Mouse (Mus musculus): ENCODE measurements around the gene Adipoq.

DNA sequence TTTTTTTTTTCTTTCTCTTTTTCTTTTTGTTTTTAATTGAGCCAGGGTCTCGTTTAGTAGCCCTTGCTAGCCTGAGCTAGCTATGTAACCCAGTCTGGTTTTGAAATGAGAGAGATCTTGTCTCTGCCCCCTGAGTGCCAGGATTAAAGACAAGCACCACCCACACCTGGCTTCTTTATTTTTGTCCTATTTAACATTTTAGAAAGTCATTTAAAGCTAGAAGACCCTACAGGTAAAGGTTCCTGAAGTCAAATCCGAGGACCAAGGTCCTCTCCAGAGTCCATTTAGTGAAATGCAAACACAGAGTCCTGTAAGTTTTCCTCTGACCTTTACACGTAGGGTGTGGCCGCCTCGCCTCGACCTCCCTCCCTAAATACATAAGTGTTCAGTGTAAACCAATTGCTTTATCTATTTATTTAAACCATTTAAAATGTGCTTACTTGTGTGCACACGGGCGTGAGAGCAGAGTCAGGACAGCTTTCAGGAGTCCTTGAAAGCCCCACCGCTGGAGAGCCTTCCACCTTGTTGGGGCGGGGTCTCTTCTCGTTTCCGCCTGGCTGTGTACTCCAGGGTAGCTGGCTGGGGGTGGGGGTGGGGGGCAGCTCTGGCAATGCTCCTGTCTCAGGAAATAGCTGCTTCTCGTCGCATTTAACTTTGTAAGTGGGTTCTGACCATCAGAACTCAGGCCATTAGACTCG, 43.8 kb upstream of the Adipoq start:
- TF ChIP-seq CTCF (IDR thresholded peaks at IDR 0.05; ENCODE audit: low read depth, low read length): no peak
- no peak for TF ChIP-seq POLR2A (IDR thresholded peaks at IDR 0.05; ENCODE audit: extremely low read depth, insufficient read depth, low read length)
